Mouse (Mus musculus) cerebellum, adult 9-11 months (tissue): ENCODE measurements at regions not wholly inside any gene's neighbourhood (a gene's known extent, or its start where the extent isn't known, plus 50 kb on each side); places are given as distances from the start of the nearest gene placed in this dataset.
"Not testable (repeated sequence)": the region's sequence is repeated elsewhere in the genome, so short reads cannot be mapped to it uniquely, and the experiment has no call there.

Experiments
- DNase-seq: peaks from one replicate; pipeline ENCODE4 v3.0.0; 2022

DNA sequence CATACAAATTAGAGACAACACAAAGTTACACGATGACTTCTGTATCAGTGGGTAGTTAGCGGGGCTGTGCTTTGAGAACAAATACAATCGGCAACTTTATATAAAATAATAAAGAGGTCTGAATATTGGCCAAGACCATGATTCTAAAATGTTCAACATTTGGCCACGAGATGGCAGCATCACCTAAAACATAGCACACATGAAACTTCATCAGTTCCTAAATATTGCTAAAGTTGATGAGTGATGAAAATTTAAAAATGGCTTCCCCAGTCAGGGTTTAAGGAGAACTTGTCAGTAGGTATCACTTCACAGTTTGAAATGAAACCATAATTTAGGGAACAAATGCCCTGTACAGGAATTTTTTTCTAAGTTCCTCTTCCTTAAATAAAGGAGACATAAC is 824.6 kb downstream of the Basp1 start:
- peak; percentile 37 for DNase-seq

DNA sequence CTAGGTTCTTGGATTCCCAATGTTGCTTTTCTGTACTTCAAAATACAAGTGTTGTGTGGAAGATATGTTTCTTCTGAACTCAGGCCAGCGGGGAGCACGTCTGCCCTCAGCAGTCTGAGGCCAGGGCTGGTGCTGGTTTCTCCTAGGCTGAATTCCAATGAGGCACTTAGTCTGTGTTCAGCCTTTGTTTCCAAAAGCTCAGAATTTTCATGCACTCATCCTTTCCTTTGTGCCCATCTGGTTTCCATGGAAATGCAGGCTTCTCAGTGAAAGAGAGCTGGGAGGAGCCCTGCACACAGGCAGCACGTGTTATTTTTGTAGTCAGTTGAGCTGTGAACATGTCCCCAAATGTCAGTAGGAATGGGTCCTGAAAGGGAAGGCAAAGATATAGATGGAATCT is 846.6 kb downstream of the Basp1 start:
- no peak for DNase-seq

DNA sequence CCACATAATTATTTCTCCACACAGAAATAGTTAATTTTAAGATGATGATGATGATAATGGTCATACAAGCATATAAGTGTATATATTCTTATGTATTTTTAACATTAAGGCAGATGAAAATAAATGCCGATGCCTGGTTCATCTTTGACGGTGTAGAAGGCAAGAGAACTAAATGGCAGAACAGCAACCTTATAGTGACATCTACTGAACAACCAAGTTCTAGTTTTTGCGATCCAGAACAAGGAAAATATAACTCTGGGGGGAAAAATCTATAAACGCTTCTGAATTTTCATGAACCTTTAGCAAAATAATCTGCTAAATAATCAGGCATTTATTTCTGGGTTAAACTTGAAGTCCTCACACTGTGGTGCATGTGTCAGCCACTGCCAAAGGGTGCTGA is 856.8 kb downstream of the Basp1 start:
- no peak for DNase-seq

- DNase-seq, result no peak
Observed at GRCm38 (mm10) chr15:24550108-24550507, 863.5 kb downstream of the Basp1 start.

GRCm38 (mm10) chr15:24530065-24530464 is 883.5 kb downstream of the Basp1 start:
- DNase-seq, result no peak

DNA sequence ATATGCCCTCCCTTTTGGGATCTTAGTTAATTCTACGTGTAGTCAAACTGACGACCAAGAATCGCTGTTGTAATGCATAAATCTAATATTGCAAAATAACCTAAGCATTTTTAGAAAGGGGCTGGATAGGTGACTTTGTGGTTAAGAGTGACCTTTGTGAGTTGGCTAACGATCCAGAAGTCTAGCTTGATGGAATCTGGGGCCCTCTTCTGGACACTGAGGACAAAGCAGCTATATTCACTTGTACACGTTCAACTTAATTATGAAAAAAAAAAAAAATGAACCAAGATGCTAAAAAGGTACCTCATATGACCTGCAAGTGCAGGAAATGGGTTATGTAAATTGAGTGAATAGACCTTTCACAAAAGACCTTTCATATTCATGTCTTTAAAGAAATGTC is 886.2 kb downstream of the Basp1 start:
- no peak for DNase-seq

- no peak for DNase-seq
Observed at GRCm38 (mm10) chr15:24513926-24514325, 899.6 kb downstream of the Basp1 start.

- peak; percentile 51 for DNase-seq
Observed at GRCm38 (mm10) chr15:24501907-24502559, 911.5 kb downstream of the Basp1 start.

DNA sequence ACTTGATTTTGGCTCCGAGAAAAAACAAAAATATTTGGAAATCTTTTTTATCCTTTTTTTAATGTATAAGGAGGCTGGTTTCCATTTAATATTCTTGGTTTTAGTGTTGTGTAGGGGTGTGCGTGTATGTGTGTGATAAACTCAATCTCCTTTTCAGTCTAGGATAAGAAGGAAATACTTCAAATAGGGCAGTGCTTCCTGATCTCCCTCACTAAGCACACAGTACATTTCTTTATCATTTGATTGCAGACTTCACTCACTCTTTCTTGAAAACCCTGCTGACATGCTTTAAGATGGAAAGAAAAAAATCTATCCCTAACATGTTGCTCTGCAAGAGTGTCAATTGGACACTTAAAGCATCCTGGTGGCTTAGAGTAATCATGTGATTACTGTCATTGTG is 927.3 kb downstream of the Basp1 start:
- no peak for DNase-seq

- DNase-seq, result no peak
Observed at GRCm38 (mm10) chr15:24468239-24468638, 945.3 kb downstream of the Basp1 start.

DNA sequence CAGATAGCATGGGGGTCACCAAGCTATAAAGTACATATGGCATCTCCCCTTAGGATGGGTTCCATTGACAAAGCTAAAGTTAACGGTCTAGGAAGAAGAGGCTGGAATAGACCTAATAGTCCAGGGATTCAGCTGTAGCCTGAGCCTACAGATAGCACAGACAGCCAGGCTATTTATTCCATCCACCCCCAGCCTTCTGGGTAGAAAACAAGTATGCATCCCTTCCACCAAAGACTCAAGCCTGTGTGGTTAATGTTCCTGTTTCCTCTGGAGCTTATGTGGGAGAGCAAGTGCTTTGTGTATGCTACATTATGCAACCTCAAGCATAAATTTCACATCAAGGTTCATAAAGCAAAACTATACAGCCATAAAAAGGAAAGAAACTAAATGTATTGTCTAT is 955.8 kb downstream of the Basp1 start:
- no peak for DNase-seq

DNA sequence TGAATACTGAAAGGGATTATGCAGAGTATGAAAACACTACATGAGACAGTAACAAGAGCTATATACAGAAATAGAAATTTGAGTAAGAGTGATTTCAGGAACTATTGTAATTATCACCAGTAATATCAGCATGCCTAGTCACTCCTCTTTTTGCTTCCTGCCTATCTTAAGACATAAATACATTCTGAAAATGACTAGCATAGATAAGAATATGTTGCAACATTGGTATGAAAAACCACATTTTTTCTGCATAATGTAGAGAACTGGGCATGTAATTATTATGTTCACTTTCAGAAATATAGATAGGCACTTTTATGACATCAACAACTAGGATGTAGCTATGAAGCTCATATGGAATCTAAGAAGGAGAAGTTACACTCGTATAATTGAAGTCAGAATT is 980.5 kb downstream of the Basp1 start:
- no peak for DNase-seq

GRCm38 (mm10) chr15:24429154-24429553 is 984.4 kb downstream of the Basp1 start:
- no peak for DNase-seq

- DNase-seq, result no peak
Observed at GRCm38 (mm10) chr15:24422333-24422942, 991.1 kb downstream of the Basp1 start.

DNA sequence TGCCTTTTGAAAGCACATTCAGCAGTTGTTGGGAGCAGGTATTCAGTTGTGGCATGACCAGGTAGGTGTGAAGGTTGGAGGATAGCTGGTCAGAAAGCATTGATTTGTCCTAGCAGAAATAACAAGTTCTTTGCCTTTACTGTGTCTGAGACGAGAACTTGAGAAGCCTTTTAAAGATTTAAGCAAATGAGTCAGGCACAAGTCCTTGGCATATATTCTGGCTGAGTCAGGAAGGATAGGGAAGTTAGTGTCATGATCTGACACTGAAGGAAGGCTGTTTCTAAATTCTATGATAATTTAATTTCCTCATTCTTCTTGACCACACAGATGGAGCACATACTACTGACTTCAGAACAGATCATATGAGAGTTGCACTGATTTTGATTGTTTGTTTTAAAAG is 993.8 kb downstream of the Basp1 start:
- DNase-seq, result no peak

GRCm38 (mm10) chr15:24419186-24419585 is 994.4 kb downstream of the Basp1 start:
- DNase-seq, result no peak

GRCm38 (mm10) chr15:24407691-24408090 is 1005.9 kb downstream of the Basp1 start:
- peak; percentile 59 for DNase-seq

- DNase-seq, result no peak
Observed at GRCm38 (mm10) chr15:24405305-24405704, 1008.3 kb downstream of the Basp1 start.

GRCm38 (mm10) chr15:24400088-24400487 is 1013.5 kb downstream of the Basp1 start:
- DNase-seq, result no peak

- no peak for DNase-seq
Observed at GRCm38 (mm10) chr15:24358398-24358797, 1055.2 kb downstream of the Basp1 start.

GRCm38 (mm10) chr15:24348975-24349560 is 1064.5 kb downstream of the Basp1 start:
- no peak for DNase-seq

GRCm38 (mm10) chr15:24335876-24336275 is 1077.7 kb downstream of the Basp1 start:
- DNase-seq, result not testable (repeated sequence)

GRCm38 (mm10) chr15:24303123-24303522 is 1110.4 kb downstream of the Basp1 start:
- not testable (repeated sequence) for DNase-seq

- DNase-seq, result peak; percentile 72
Observed at GRCm38 (mm10) chr15:24297236-24297635, 1116.3 kb downstream of the Basp1 start.

GRCm38 (mm10) chr15:24296798-24297197 is 1116.8 kb downstream of the Basp1 start:
- DNase-seq, result peak; percentile 20
